Mouse (Mus musculus): Measurements from ENCODE around the gene Il4ra.

GRCm38 (mm10) chr7:125603185-125603631, 51.3 kb downstream of the Il4ra start, which contains the start of gene Il21r:
- TF ChIP-seq POLR2A (IDR thresholded peaks at IDR 0.05; ENCODE audit: extremely low read depth, insufficient read depth, low read length) = no peak
- TF ChIP-seq CTCF (IDR thresholded peaks at IDR 0.05; ENCODE audit: low read depth, low read length) = no peak
